Mouse (Mus musculus) neural tube, embryonic 13.5 days (tissue): ENCODE measurements at regions not wholly inside any gene's neighbourhood (a gene's known extent, or its start where the extent isn't known, plus 50 kb on each side); places are given as distances from the start of the nearest gene placed in this dataset.

ENCODE experiments used
- ATAC-seq: fragments of 200-750 bp; cut with Nextera tagmentation; 2 replicates; pipeline ENCODE4 v1.8.0; 2017; ENCODE audit warnings: low read depth, mild to moderate bottlenecking, moderate TSS enrichment, moderate library complexity
- H3K27ac ChIP-seq: fragments of 300-500 bp; sonication (generic); replicated peaks from 2 replicates; pipeline ENCODE4 v1.5.1; 2015; ENCODE audit warnings: moderate library complexity, mild to moderate bottlenecking, inconsistent platforms
- H3K27me3 ChIP-seq: fragments of 300-500 bp; sonication (generic); 2 replicates; pipeline ENCODE4 v1.6.1; 2015; ENCODE audit warnings: mild to moderate bottlenecking, inconsistent platforms
- H3K36me3 ChIP-seq: fragments of 300-500 bp; sonication (generic); 2 replicates; pipeline ENCODE4 v1.6.1; 2015; ENCODE audit warnings: mild to moderate bottlenecking, inconsistent platforms
- H3K4me1 ChIP-seq: fragments of 300-500 bp; sonication (generic); replicated peaks from 2 replicates; pipeline ENCODE4 v1.6.1; 2015; ENCODE audit warnings: inconsistent platforms
- H3K4me2 ChIP-seq: fragments of 300-500 bp; sonication (generic); 2 replicates; pipeline ENCODE4 v1.6.1; 2015; ENCODE audit warnings: inconsistent platforms, mild to moderate bottlenecking, moderate library complexity
- H3K4me3 ChIP-seq: fragments of 300-500 bp; sonication (generic); 2 replicates; pipeline ENCODE4 v1.5.1; 2015; ENCODE audit warnings: mild to moderate bottlenecking, inconsistent platforms
- H3K9ac ChIP-seq: fragments of 300-500 bp; sonication (generic); 2 replicates; pipeline ENCODE4 v1.6.1; 2015; ENCODE audit warnings: moderate library complexity, mild to moderate bottlenecking, inconsistent platforms
- H3K9me3 ChIP-seq: fragments of 300-500 bp; sonication (generic); 2 replicates; pipeline ENCODE4 v1.6.1; 2016; ENCODE audit warnings: inconsistent platforms
- WGBS: fragments of 180-500 bp; shearing (Covaris S2); methylation state at CpG from one replicate; pipeline ENCODE4 v1.1.7; 2015; 5-methylcytosine and 5-hydroxymethylcytosine counted together

DNA sequence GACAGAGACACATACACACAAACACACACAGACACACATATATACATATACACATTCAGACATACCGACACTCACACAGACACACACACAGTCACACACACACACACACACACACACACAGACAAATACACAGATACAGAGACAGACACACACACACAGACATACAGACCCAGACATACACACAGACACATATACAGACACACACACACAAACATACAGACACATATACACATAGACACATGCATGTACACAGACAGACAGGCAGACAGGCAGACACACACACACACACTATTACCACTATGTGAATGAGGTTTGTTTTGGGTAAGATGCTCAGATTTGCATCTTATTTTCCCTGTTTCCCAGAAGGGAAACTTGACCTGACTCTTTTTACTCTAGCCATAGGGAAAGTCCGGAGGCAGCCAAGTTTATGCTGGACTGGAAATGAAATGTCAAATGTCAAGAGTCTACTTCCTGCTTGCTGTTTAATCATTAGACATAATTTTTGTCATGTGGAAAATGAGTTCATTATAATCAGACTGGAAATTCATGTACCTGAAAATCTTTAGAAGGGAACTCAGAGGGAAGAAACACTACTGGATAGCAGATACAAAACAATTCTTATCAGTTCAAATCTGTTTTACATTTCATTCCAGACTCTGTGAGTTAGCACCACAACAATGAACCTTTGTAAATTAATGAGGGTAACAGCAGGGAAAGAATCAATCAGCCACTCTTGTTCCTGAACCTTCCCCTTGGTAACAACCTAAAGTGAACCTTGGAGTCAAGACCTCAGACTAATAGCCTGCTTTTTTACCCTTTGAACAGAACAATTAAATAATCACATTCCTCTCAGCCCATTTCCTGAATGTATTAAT is 651.1 kb downstream of the Gsdmc2 start:
- WGBS: 66% methylated on average over 2 of the region's 2 CpGs
- no peak overlapping the region for H3K9ac ChIP-seq
- H3K4me2 ChIP-seq: no peak overlapping the region
- no peaks in the 10 kb centered on the region for H3K9me3 ChIP-seq
- H3K36me3 ChIP-seq: no peaks in the 10 kb centered on the region
- H3K4me3 ChIP-seq: no peak overlapping the region
- H3K27ac ChIP-seq: no peak overlapping the region
- 0 out of 2 replicates have a peak, but pooled peaks cover 6% of the 10 kb centered on the region for H3K4me1 ChIP-seq
- ATAC-seq: no peak
- no peaks in the 10 kb centered on the region for H3K27me3 ChIP-seq

GRCm38 (mm10) chr15:63191731-63192130 is 653.2 kb downstream of the Gsdmc2 start:
- no peaks in the 10 kb centered on the region for H3K27me3 ChIP-seq
- no peak overlapping the region for H3K27ac ChIP-seq
- H3K9ac ChIP-seq: no peak overlapping the region
- 82% methylated on average over 2 of the region's 2 CpGs for WGBS
- no peak for ATAC-seq
- H3K4me2 ChIP-seq: no peak overlapping the region
- no peaks in the 10 kb centered on the region for H3K36me3 ChIP-seq
- H3K9me3 ChIP-seq: no peaks in the 10 kb centered on the region
- 0 out of 2 replicates have a peak, but pooled peaks cover 6% of the 10 kb centered on the region for H3K4me1 ChIP-seq
- H3K4me3 ChIP-seq: no peak overlapping the region

GRCm38 (mm10) chr15:63190086-63190485 is 654.9 kb downstream of the Gsdmc2 start:
- Histone ChIP-seq H3K27ac (no peak overlapping the region), H3K9me3 (no peaks in the 10 kb centered on the region), H3K4me3 (no peak overlapping the region), H3K4me1 (0 out of 2 replicates have a peak, but pooled peaks cover 6% of the 10 kb centered on the region), H3K36me3 (no peaks in the 10 kb centered on the region), H3K4me2 (no peak overlapping the region), H3K9ac (no peak overlapping the region), H3K27me3 (no peaks in the 10 kb centered on the region)
- 63% methylated on average over 2 of the region's 2 CpGs for WGBS
- ATAC-seq: no peak

GRCm38 (mm10) chr15:63171003-63171402 is 674.0 kb downstream of the Gsdmc2 start:
- H3K9ac ChIP-seq: no peak overlapping the region
- ATAC-seq: no peak
- H3K4me2 ChIP-seq: no peak overlapping the region
- H3K4me3 ChIP-seq: no peak overlapping the region
- H3K4me1 ChIP-seq: no peaks in the 10 kb centered on the region
- H3K36me3 ChIP-seq: no peaks in the 10 kb centered on the region
- no peaks in the 10 kb centered on the region for H3K27me3 ChIP-seq
- no peak overlapping the region for H3K27ac ChIP-seq
- no peaks in the 10 kb centered on the region for H3K9me3 ChIP-seq

DNA sequence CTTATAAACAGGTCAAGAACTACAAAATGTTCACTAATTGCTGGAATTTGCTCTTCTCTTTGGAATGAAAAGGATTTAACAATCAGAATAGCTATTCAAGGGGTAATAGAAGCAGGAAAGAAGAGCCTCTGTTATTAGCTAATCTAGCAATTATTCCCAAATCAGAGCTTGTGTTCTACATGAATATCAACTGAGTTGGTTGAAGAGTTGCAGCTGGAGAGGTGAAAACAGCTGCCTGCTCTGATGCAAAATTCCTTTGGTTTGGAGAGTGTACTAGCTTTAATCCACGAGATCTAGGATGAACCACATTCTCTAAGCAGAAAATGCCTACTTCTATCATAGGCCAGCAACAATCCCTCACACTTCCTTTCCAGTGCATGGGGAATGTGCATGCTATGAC is 674.8 kb downstream of the Gsdmc2 start:
- Histone ChIP-seq H3K4me3 (no peak overlapping the region), H3K4me2 (no peak overlapping the region), H3K27me3 (no peaks in the 10 kb centered on the region), H3K4me1 (no peaks in the 10 kb centered on the region), H3K9ac (no peak overlapping the region), H3K36me3 (no peaks in the 10 kb centered on the region), H3K9me3 (no peaks in the 10 kb centered on the region), H3K27ac (no peak overlapping the region)
- ATAC-seq: no peak
- WGBS: 77% methylated on average over 1 of the region's 1 CpGs

- Histone ChIP-seq H3K27ac (no peak overlapping the region), H3K4me1 (peaks cover 3% of the 10 kb centered on the region; the same call in 1 of the 2 replicates), H3K9ac (no peak overlapping the region), H3K9me3 (no peaks in the 10 kb centered on the region), H3K4me2 (no peak overlapping the region), H3K27me3 (no peaks in the 10 kb centered on the region), H3K4me3 (no peak overlapping the region), H3K36me3 (no peaks in the 10 kb centered on the region)
- ATAC-seq: no peak
Measured at GRCm38 (mm10) chr15:63166411-63166810, 678.6 kb downstream of the Gsdmc2 start.

- Histone ChIP-seq H3K27me3 (no peaks in the 10 kb centered on the region), H3K4me1 (peaks cover 3% of the 10 kb centered on the region; the same call in 1 of the 2 replicates), H3K27ac (no peak overlapping the region), H3K9ac (no peak overlapping the region), H3K9me3 (no peaks in the 10 kb centered on the region), H3K4me3 (no peak overlapping the region), H3K4me2 (no peak overlapping the region), H3K36me3 (no peaks in the 10 kb centered on the region)
- peak; percentile 65; the same call in 1 of the 2 replicates for ATAC-seq
- 50% methylated on average over 6 of the region's 6 CpGs for WGBS
Measured at GRCm38 (mm10) chr15:63163550-63164279, 681.3 kb downstream of the Gsdmc2 start.

DNA sequence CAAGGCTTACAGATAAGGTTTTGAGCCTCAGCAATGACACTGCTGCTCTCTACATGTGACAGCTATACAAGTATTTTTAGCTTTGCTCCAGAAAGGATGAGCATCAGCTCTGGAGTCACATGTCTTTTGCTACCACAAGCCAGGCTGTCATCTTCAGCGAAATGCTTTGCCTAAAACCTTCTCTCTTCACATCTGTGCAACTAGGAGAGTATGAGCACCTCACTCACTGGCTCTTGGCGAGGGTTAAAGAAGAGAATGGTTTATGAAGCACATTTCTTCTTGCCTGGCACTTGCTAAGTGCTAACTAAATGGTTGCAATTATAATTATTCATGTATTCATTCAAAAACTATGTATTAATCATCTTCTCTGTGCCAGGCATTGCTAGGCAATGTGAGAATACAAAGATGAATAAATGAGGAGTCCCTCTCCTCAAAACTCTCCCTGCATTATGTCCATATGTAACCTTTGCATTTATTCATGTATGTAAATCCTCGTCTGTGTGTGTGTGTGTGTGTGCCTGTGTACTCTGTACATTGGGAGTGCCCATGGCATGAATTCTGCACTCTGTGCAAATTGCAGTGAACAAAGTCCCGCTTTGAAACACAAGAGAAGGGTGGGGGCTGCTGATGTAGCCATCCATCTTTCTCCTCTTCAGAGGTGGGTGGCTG is 682.0 kb downstream of the Gsdmc2 start:
- Histone ChIP-seq H3K36me3 (no peaks in the 10 kb centered on the region), H3K4me3 (no peak overlapping the region), H3K27me3 (no peaks in the 10 kb centered on the region), H3K9me3 (no peaks in the 10 kb centered on the region), H3K9ac (no peak overlapping the region), H3K4me1 (peaks cover 3% of the 10 kb centered on the region; the same call in 1 of the 2 replicates), H3K27ac (no peak overlapping the region), H3K4me2 (no peak overlapping the region)
- 54% methylated on average over 4 of the region's 4 CpGs for WGBS
- no peak for ATAC-seq

GRCm38 (mm10) chr15:63123123-63123688 is 721.8 kb downstream of the Gsdmc2 start:
- H3K27me3 ChIP-seq: no peaks in the 10 kb centered on the region
- no peaks in the 10 kb centered on the region for H3K9me3 ChIP-seq
- H3K4me3 ChIP-seq: no peak overlapping the region
- 85% methylated on average over 3 of the region's 3 CpGs for WGBS
- no peaks in the 10 kb centered on the region for H3K4me1 ChIP-seq
- H3K36me3 ChIP-seq: no peaks in the 10 kb centered on the region
- H3K27ac ChIP-seq: no peak overlapping the region
- H3K4me2 ChIP-seq: no peak overlapping the region
- no peak overlapping the region for H3K9ac ChIP-seq
- no peak for ATAC-seq

DNA sequence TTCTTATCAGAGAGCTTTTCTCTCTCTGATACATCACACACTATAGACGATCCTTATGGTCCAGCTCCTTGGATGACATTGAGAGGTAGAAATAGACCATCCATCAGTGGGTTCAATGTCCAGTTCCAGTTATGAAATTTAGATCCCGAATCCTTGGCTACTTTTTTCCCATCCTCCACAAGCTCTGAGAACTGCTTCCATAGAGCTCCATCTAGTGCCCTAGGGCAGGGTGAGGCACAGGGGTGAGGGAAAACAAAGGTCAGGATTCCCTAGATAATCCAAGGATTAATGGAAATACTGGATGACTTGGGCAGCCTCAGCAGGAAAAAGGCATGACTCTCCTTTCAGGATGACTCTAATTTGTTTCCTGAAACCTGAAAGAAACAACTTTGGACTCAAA is 732.1 kb downstream of the Gsdmc2 start:
- no peak for ATAC-seq
- H3K36me3 ChIP-seq: no peaks in the 10 kb centered on the region
- H3K9me3 ChIP-seq: no peaks in the 10 kb centered on the region
- WGBS: 74% methylated on average over 2 of the region's 2 CpGs
- H3K9ac ChIP-seq: no peak overlapping the region
- no peak overlapping the region for H3K27ac ChIP-seq
- no peaks in the 10 kb centered on the region for H3K27me3 ChIP-seq
- H3K4me1 ChIP-seq: no peaks in the 10 kb centered on the region
- H3K4me2 ChIP-seq: no peak overlapping the region
- H3K4me3 ChIP-seq: no peak overlapping the region

DNA sequence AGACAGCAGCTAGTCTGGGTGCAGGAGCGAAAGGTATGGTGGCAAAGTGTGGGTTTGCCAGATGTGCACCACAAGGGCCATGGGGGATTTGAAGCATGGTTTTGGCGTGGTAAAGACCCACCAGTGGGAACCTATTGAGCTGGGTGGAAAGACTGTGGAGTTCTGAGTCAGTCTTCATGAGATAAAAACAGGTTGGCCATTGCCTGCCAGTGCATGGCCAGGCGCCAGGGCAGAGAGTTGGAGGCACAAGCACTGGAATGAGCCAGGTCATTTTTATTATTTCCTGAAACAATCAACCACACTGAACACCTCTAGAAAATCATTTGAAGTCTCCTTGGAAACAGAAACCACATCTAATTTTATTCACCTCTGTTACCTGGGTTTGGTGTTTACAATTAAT is 744.9 kb downstream of the Gsdmc2 start:
- H3K4me1 ChIP-seq: no peaks in the 10 kb centered on the region
- no peak overlapping the region for H3K4me3 ChIP-seq
- no peaks in the 10 kb centered on the region for H3K36me3 ChIP-seq
- WGBS: 92% methylated on average over 3 of the region's 3 CpGs
- no peak overlapping the region for H3K27ac ChIP-seq
- H3K4me2 ChIP-seq: no peak overlapping the region
- no peaks in the 10 kb centered on the region for H3K9me3 ChIP-seq
- H3K9ac ChIP-seq: no peak overlapping the region
- no peaks in the 10 kb centered on the region for H3K27me3 ChIP-seq
- no peak for ATAC-seq

- ATAC-seq: no peak
- Histone ChIP-seq H3K4me2 (no peak overlapping the region), H3K27ac (no peak overlapping the region), H3K27me3 (no peaks in the 10 kb centered on the region), H3K36me3 (no peaks in the 10 kb centered on the region), H3K9me3 (no peaks in the 10 kb centered on the region), H3K9ac (no peak overlapping the region), H3K4me3 (no peak overlapping the region), H3K4me1 (no peaks in the 10 kb centered on the region)
Measured at GRCm38 (mm10) chr15:63081972-63082371, 763.0 kb downstream of the Gsdmc2 start.
